Mouse (Mus musculus) right cerebral cortex, postnatal 10 days (tissue): ENCODE measurements at regions not wholly inside any gene's neighbourhood (a gene's known extent, or its start where the extent isn't known, plus 50 kb on each side); places are given as distances from the start of the nearest gene placed in this dataset.
"Not testable (repeated sequence)": the region's sequence is repeated elsewhere in the genome, so short reads cannot be mapped to it uniquely, and the experiment has no call there.

ENCODE experiments used
- DNase-seq, 2 experiments: peaks; one replicate each; pipeline ENCODE4 v3.0.0; 2021; ENCODE audit warnings: low spot score in 2 of 2

DNA sequence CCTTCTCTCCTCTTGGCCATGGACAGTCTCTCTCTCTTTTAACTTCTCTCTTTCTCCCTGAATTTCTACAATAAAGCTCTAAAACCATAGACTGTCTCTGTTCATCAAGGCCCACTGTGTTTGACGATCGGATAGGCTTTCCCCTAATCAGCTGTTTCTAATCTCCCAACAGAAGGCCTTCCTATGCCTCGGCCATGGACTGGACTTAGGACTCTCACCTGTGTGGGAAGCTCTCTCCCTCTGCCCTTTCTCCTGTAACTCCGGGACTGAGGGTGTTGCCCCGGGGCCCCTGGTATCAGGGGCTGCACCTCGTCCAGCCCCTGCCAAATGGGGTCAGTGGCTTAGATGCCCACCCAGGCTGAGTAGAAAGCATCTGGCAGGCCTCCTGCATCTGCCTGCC lies 713.0 kb downstream of the Rapgef2 start:
- DNase-seq: no peak

DNA sequence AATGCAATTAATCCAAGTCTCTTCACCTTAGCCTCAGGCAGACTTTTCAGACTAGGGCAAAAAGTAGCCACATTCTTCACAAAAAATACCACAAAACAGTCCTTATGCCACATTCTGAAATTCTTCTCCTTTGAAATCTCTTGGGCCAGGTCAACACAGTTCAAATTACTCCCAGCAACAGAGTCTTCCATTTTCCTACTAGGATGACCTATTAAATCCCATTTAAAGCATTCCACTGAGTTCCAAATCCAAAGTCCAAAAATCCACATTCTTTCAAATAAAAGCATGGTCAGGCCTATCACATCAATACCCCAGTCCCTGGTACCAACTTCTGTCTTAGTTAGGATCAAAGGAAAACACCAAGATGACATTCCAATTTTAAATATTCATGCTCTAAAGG lies 721.4 kb downstream of the Rapgef2 start:
- DNase-seq: not testable (repeated sequence)
